Mouse (Mus musculus) granulocyte monocyte progenitor cell, adult 5-6 weeks (primary cell): ENCODE measurements at regions not wholly inside any gene's neighbourhood (a gene's known extent, or its start where the extent isn't known, plus 50 kb on each side); places are given as distances from the start of the nearest gene placed in this dataset.
A peak's percentile ranks its signal among the peaks of the same experiment; 100 is the strongest.

Experiments
- ATAC-seq: replicated peaks from 2 replicates; pipeline ENCODE4 v1.8.0; 2016; ENCODE audit warnings: mild to moderate bottlenecking, moderate TSS enrichment, inconsistent platforms; ENCODE audit not compliant: poor library complexity, severe bottlenecking

GRCm38 (mm10) chr1:71784880-71785279, 131.9 kb upstream of the Fn1 start:
- ATAC-seq = no peak

- ATAC-seq = no peak
Observed at GRCm38 (mm10) chr1:71778292-71778691, 125.3 kb upstream of the Fn1 start.

- no peak for ATAC-seq
Observed at GRCm38 (mm10) chr1:71775865-71776501, 123.0 kb upstream of the Fn1 start.

DNA sequence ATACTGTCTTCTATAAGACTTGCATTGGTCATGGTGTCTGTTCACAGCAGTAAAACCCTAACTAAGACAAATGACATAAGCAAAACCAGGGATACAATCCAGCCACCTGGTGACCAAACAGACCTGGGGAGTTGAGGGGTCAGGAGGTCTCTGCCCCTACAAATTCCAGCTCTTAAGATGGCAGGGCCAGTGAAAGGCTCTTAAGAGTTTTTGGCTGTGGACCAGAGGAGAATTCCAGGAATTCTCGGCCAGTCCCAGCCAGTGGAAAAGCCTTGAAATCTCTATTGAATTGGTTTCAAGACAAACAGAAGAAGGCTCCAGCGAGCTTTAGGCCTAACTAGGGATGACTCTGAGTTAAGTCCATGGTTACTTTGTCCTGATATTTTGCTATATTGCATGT, 119.5 kb upstream of the Fn1 start:
- no peak for ATAC-seq

GRCm38 (mm10) chr1:71771798-71772197, 118.8 kb upstream of the Fn1 start:
- ATAC-seq = no peak

GRCm38 (mm10) chr1:71769595-71769994, 116.6 kb upstream of the Fn1 start:
- no peak for ATAC-seq

GRCm38 (mm10) chr1:71767705-71768104, 114.7 kb upstream of the Fn1 start:
- ATAC-seq = no peak

- no peak for ATAC-seq
Observed at GRCm38 (mm10) chr1:71767076-71767475, 114.1 kb upstream of the Fn1 start.

- no peak for ATAC-seq
Observed at GRCm38 (mm10) chr1:71764951-71765350, 112.0 kb upstream of the Fn1 start.

DNA sequence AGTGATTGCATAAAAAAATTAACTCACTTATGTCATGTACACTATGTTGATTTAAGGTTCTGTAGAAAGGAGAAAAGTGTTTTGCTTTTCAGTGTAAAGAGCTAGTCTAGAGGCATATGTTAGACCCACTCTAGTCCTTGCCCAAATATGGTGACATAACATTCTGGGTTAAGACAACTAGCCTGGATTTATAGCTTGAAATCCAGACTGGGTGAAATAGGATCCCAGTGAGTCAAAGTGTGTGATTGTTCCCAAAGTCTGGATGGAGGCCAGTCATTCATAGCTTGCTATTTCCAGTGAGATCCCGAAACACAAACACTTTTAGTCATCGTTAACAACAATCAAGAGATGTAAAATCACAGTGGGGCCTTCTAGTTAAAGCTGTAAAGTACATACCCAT, 110.5 kb upstream of the Fn1 start:
- ATAC-seq = no peak

DNA sequence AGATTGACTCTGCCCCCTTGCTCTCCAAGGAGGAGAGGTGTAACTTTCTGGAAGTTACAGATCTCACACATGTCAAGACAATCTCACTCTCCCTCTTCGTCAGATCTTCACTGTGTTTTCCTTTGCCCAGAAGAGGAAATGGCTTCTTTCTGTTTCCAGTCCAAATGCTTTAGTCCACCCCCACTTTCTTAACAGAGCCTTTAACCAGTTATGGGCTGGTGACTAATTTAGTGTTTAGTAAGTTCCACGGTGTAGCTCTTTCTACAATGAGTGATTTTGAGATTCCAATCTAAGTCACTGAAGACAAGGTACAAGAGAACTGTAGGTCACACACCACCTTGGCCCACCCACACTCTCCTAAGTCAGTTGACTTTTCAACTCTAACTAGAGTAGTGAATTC, 107.3 kb upstream of the Fn1 start:
- ATAC-seq = peak; percentile 64

GRCm38 (mm10) chr1:71757236-71757635, 104.2 kb upstream of the Fn1 start:
- no peak for ATAC-seq

DNA sequence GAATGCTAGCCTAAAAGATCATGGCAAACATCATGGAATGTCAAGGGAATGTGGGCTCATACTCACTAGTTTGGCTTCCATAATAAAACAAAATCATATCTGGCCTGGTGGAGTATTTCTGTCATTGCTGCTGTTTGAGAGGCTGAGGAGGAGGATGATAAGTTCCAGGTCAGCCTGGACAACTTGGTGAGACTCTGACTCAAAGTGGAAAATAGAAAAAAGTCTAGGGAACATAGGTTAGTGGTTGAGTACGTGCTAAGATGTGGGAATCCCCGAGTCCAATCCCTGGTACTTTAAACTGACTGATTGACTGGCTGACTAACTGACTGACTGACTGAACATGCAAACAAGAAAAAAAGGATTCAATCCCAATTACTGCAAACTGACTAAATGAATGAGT, 103.2 kb upstream of the Fn1 start:
- no peak for ATAC-seq

- no peak for ATAC-seq
Observed at GRCm38 (mm10) chr1:71755435-71755834, 102.4 kb upstream of the Fn1 start.

GRCm38 (mm10) chr1:71752351-71752750, 99.4 kb upstream of the Fn1 start:
- no peak for ATAC-seq

DNA sequence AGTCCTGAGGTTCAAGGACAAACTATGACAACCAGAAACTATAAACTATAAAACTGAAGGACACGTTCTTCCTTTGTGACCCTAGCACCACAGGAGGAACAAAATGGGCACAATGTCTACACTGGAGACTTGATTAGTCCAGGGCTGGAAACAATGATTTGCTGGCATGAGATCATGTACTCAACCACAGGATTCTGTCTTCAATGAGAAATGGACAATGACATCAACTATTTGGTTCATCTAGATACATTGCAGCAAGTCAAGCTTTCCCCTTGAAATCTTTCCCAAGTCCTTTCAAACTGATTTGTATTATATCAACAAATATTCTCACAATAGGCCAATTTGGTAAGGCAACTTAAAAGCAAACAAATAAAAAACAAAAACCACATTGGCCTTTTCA, 98.6 kb upstream of the Fn1 start:
- no peak for ATAC-seq

- peak; percentile 43 for ATAC-seq
Observed at GRCm38 (mm10) chr1:71735606-71736005, 82.6 kb upstream of the Fn1 start.

- ATAC-seq = no peak
Observed at GRCm38 (mm10) chr1:71731623-71732022, 78.6 kb upstream of the Fn1 start.

DNA sequence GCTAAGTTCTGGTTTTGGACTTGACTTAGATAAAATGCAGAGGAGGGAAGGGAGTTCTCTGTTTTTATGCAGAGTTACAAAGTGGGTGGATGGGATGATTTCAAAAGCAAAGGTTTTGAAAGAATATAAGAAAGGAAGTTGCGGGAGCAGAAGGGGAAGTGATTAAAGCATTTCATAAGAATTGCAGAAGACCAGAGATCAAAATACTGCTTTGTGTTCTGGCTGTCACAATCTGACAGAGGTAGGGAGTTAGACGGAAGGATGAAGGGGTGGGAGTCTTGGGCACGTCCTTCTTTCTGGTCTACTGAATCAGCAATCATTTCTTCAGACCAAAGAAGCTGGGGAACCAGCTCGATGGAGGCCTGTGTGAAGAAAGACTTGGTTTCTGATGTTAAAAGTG, 78.0 kb upstream of the Fn1 start:
- peak; percentile 78 for ATAC-seq

DNA sequence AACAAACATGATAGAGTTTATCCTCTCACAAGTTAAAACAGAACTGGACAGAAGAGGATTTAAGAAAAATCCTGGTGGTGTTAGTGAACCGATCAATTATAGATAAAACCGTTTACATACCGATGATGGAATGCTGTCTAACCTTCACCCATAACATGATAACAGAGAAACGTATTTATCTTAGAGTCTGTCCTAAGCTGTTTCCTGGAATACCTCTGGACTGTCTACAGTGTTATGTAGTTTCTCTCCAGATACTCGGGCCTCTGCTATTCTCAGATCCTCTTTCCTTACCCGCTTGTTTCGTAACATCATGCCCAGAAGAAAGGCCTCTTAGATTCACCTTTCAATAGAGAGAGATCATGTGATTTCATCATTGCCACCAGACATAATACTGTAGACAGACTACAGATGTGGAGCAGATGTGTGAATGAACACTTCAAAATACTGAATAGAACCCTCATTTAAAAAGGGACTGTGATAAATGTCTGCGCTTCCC, 75.9 kb upstream of the Fn1 start:
- ATAC-seq = peak; percentile 67

DNA sequence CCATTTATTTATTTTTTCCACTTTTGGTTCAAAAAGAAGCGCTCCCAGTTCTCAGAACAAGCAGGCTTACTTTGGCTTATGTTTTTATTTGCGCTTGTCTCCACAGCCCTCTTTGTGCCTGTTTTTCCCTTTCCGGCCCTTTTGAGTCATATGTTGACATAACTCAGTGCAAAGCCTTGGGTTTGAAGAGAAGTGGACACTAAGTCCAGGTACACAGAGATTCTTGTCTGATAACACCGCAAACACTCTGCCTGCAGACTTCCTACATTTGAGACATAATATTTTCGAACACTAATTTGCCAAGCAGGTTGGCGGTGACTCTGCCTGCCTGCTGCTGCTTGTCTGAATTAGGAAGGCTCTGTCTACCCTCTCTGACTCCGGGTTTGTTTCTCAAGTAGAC, 70.8 kb upstream of the Fn1 start:
- no peak for ATAC-seq

GRCm38 (mm10) chr1:71723039-71723397, 70.0 kb upstream of the Fn1 start:
- peak; percentile 67 for ATAC-seq
